Mouse (Mus musculus): ENCODE measurements around the gene Znrf1.

DNA sequence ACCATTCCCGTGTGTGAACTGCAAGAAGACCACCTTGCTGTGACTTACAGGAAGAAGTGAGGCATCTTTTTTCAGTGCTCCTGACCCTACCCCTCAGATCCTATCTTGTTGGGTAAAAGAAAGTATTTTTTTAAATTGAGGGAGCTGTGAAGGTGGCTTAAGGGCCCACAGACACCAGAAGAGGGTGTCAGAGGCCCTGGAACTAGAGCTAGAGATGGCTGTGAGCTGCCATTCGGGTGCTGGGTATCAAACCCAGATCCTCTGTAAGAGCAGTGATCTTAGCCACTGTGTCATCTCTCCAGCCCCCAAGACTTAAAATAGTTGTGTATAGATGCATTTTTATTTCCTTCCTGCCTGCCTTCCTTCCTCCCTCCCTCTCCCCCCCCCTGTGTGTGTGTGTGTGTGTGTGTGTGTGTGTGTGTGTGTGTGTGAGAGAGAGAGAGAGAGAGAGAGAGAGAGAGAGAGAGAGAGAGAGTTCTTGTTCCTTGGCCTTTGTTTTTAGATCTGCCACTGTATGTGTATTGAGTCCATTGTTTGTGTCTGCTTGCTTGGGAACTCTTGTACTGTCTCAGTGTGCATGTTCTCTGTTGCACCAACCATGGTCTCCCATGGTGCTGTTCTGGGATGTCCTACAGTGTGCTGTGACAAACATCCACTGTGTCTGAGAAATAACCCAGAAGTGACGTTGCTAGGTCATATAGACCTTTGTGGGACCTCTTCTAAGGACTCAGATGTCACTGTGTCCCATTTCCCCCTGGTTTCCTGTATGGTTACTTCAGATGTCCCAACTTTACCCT lies 58.3 kb downstream of the Znrf1 start:
- TF ChIP-seq CTCF (IDR thresholded peaks at IDR 0.05; ENCODE audit: extremely low read depth, insufficient read depth, low read length): no peak
- no peak for TF ChIP-seq POLR2A (IDR thresholded peaks at IDR 0.05; ENCODE audit: extremely low read depth, insufficient read depth, low read length)
